Mouse (Mus musculus) liver, embryonic 13.5 days (tissue): ENCODE results near the gene Olfr766-ps1. TPM values are rescaled to one million over a fixed set of nuclear protein-coding genes. Genes with fewer than 3 reads are reported as not detected.

Experiments
- polyA plus RNA-seq: library from polyadenylated mRNA; unstranded; fragments of >200 nt; fragmentation: Nextera tagmentation; extraction: Ambion mirVana; gene quantifications from 2 replicates; pipeline ENCODE4 v1.2.1, GENCODE M21; 2015

Olfr766-ps1 gene
- polyA plus RNA-seq, 1 experiment from 2014 or later = not detected

Other genes starting within 250 kb of the Olfr766-ps1 start
- 90.2 and 91.0 TPM in 2 replicates for gene Ormdl2, start 247.3 kb downstream of the Olfr766-ps1 start, polyA plus RNA-seq
- 0.43 and 0.66 TPM in 2 replicates for gene Gdf11, start 177.3 kb downstream of the Olfr766-ps1 start, polyA plus RNA-seq
- gene Cd63, start 168.0 kb downstream of the Olfr766-ps1 start, polyA plus RNA-seq = 118 and 119 TPM in 2 replicates
- 10.5 and 10.6 TPM in 2 replicates for gene Rdh5, start 146.1 kb downstream of the Olfr766-ps1 start, polyA plus RNA-seq
- 81.9 and 87.1 TPM in 2 replicates for gene Bloc1s1, start 144.9 kb downstream of the Olfr766-ps1 start, polyA plus RNA-seq
- 0.12 and 0.41 TPM in 2 replicates for gene Itga7, start 135.2 kb downstream of the Olfr766-ps1 start, polyA plus RNA-seq
- gene Mettl7b, start 108.0 kb downstream of the Olfr766-ps1 start, polyA plus RNA-seq = not detected in 2 replicates
- not detected in 2 replicates for gene Olfr9, start 79.5 kb downstream of the Olfr766-ps1 start, polyA plus RNA-seq
- not detected in 2 replicates for gene Olfr763, start 58.2 kb downstream of the Olfr766-ps1 start, polyA plus RNA-seq
- gene Olfr764-ps1, start 29.1 kb downstream of the Olfr766-ps1 start, polyA plus RNA-seq = not detected in 2 replicates
- not detected in 2 replicates for gene Olfr765, start 19.0 kb downstream of the Olfr766-ps1 start, polyA plus RNA-seq
- gene Olfr767, start 13.9 kb upstream of the Olfr766-ps1 start, polyA plus RNA-seq = not detected in 2 replicates
- gene Olfr768, start 30.4 kb upstream of the Olfr766-ps1 start, polyA plus RNA-seq = not detected in 2 replicates
- not detected in 2 replicates for gene Olfr769, start 48.9 kb upstream of the Olfr766-ps1 start, polyA plus RNA-seq
- not detected in 2 replicates for gene Olfr770, start 70.0 kb upstream of the Olfr766-ps1 start, polyA plus RNA-seq
- not detected in 2 replicates for gene Olfr771, start 95.8 kb upstream of the Olfr766-ps1 start, polyA plus RNA-seq
- not detected in 2 replicates for gene Olfr772, start 108.9 kb upstream of the Olfr766-ps1 start, polyA plus RNA-seq
- gene Olfr773, start 118.4 kb upstream of the Olfr766-ps1 start, polyA plus RNA-seq = not detected in 2 replicates
- not detected in 2 replicates for gene Olfr774, start 167.2 kb upstream of the Olfr766-ps1 start, polyA plus RNA-seq
- gene Olfr775, start 179.4 kb upstream of the Olfr766-ps1 start, polyA plus RNA-seq = not detected in 2 replicates
- not detected in 2 replicates for gene Olfr776, start 190.2 kb upstream of the Olfr766-ps1 start, polyA plus RNA-seq
- gene Olfr777, start 202.5 kb upstream of the Olfr766-ps1 start, polyA plus RNA-seq = not detected in 2 replicates
- gene Olfr780, start 249.1 kb upstream of the Olfr766-ps1 start, polyA plus RNA-seq = not detected in 2 replicates